Mouse (Mus musculus): Measurements from ENCODE around the gene Grm1. TPM values are rescaled to one million over a fixed set of nuclear protein-coding genes. Genes with fewer than 3 reads are reported as not detected.

Grm1 gene
- total RNA-seq, 2 experiments from 2014 or later, result 42.5 to 44.5 TPM

- no peak for DNase-seq (ENCODE audit: extremely low spot score in 1 of 2, low spot score in 2 of 2)
- intact Hi-C loops (cut with DNase I), result no loop called here
- TF ChIP-seq CTCF (IDR thresholded peaks at IDR 0.05), result no peak
- H3K27ac ChIP-seq, result no peak overlapping the region
- H3K4me3 ChIP-seq, result no peak overlapping the region
These were observed 215.9 kb downstream of the Grm1 start for GRCm38 (mm10) chr10:10866278-10866677.

GRCm38 (mm10) chr10:10864759-10865158, 217.4 kb downstream of the Grm1 start:
- DNase-seq (ENCODE audit: extremely low spot score in 1 of 2, low spot score in 2 of 2), result no peak
- no peak for TF ChIP-seq CTCF (IDR thresholded peaks at IDR 0.05)
- H3K27ac ChIP-seq, result no peak overlapping the region
- no peak overlapping the region for H3K4me3 ChIP-seq
- intact Hi-C loops (cut with DNase I), result no loop called here

DNA sequence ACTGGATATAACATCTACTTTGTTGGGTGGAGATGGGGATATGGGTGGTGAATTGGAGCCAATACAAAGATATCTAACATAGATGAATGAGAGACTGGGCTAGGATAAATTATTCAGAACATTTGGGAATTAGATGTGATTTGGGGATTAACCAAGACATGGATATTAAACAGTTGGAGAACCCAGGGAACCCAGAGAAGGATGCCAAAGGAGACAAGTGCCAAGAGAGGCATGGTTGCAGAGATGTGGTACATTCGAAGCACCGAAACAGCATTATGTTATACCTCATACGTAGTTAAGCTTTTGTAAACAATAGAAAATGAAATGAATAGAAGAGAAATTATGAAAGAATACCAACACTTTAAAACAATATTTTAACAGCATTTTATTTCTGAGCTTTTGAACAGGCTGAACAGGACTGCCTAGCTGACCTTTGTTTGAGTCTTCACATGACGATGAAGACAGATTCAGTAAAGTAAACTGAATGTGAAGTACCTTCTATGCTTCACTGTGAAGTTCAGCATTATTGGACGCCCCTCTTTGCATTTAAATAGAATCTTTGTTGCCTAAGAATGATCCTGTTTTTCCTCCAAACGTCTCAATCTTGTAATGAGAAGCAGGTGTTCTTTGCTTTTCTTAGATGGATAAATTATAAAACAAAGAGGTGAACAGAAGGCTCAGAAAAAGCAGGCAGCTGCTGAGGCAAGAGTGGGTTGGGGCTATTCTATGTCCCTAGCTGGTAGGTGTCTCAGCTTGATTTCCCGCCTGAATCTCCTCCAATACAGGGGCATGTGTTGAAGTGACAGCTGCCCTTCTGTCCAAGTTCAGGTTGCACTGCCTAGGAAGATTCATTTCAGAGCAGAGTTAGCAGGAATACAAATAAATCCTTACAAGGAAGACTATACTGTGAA, 234.5 kb downstream of the Grm1 start:
- no peak for TF ChIP-seq CTCF (IDR thresholded peaks at IDR 0.05)
- Histone ChIP-seq H3K27ac (no peak overlapping the region), H3K4me3 (no peak overlapping the region)
- intact Hi-C loops (cut with DNase I), result no loop called here
- DNase-seq (ENCODE audit: extremely low spot score in 1 of 2, low spot score in 2 of 2), result no peak

- Histone ChIP-seq H3K27ac (no peak overlapping the region), H3K4me3 (no peak overlapping the region)
- DNase-seq (ENCODE audit: extremely low spot score in 1 of 2, low spot score in 2 of 2), result no peak
- intact Hi-C loops (cut with DNase I), result no loop called here
- TF ChIP-seq CTCF (IDR thresholded peaks at IDR 0.05), result no peak
These were observed 237.0 kb downstream of the Grm1 start for GRCm38 (mm10) chr10:10845059-10845685.

GRCm38 (mm10) chr10:10835406-10835805, 246.8 kb downstream of the Grm1 start:
- Histone ChIP-seq H3K27ac (no peak overlapping the region), H3K4me3 (no peak overlapping the region)
- intact Hi-C loops (cut with DNase I), result no loop called here
- TF ChIP-seq CTCF (IDR thresholded peaks at IDR 0.05), result no peak
- no peak for DNase-seq (ENCODE audit: extremely low spot score in 1 of 2, low spot score in 2 of 2)

DNA sequence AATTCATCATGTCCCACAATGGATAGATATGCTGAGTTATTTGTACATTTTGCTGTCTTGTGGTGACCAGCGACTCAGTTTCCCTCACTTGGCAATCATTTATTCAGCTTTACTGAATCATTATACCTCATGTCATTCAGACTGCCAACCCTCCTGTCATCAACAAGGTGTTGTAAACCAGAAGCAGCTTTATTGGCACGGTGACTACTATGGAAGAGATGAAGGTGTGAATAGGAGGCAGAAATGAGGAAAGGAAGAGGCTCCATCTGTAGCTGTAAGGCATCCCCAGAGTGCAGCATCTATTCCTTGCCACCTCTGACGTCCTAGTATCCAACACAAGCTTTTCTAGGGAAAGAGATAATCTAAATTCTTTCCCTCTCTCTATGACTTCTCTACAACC, 247.3 kb downstream of the Grm1 start:
- Histone ChIP-seq H3K27ac (no peak overlapping the region), H3K4me3 (no peak overlapping the region)
- TF ChIP-seq CTCF (IDR thresholded peaks at IDR 0.05), result no peak
- intact Hi-C loops (cut with DNase I), result no loop called here
- DNase-seq (ENCODE audit: extremely low spot score in 1 of 2, low spot score in 2 of 2), result no peak

DNA sequence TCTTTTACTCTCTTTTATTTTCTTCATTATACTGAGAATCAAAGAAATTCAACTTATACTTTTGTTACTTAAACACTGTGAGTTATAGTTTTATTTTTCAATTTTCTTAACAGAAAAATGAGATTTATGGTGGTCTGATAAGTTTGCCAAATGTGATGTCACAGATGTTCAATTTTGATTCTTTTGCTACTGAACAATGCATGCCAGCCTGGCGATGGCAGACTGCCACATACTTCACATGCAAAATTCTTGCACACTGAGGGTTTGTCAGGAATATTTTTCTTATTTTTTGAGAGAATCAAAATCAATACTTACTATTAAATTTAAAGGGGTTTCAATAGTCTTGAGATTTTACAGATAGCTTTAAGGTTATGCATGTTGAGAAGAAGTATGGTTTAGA, 251.0 kb downstream of the Grm1 start:
- DNase-seq (ENCODE audit: extremely low spot score in 1 of 2, low spot score in 2 of 2), result no peak
- Histone ChIP-seq H3K27ac (no peak overlapping the region), H3K4me3 (no peak overlapping the region)
- TF ChIP-seq CTCF (IDR thresholded peaks at IDR 0.05), result no peak
- intact Hi-C loops (cut with DNase I), result no loop called here

GRCm38 (mm10) chr10:10827308-10827707, 254.8 kb downstream of the Grm1 start:
- DNase-seq (ENCODE audit: extremely low spot score in 1 of 2, low spot score in 2 of 2), result no peak
- no peak overlapping the region for H3K27ac ChIP-seq
- H3K4me3 ChIP-seq, result no peak overlapping the region
- TF ChIP-seq CTCF (IDR thresholded peaks at IDR 0.05), result no peak
- intact Hi-C loops (cut with DNase I), result no loop called here

- intact Hi-C loops (cut with DNase I), result no loop called here
- H3K27ac ChIP-seq, result no peak overlapping the region
- H3K4me3 ChIP-seq, result no peak overlapping the region
- TF ChIP-seq CTCF (IDR thresholded peaks at IDR 0.05), result no peak
- DNase-seq (ENCODE audit: extremely low spot score in 1 of 2, low spot score in 2 of 2), result no peak
These were observed 264.1 kb downstream of the Grm1 start for GRCm38 (mm10) chr10:10818061-10818460.

- DNase-seq (ENCODE audit: extremely low spot score in 1 of 2, low spot score in 2 of 2), result no peak
- TF ChIP-seq CTCF (IDR thresholded peaks at IDR 0.05), result no peak
These were observed 267.4 kb downstream of the Grm1 start for GRCm38 (mm10) chr10:10814631-10815216.

DNA sequence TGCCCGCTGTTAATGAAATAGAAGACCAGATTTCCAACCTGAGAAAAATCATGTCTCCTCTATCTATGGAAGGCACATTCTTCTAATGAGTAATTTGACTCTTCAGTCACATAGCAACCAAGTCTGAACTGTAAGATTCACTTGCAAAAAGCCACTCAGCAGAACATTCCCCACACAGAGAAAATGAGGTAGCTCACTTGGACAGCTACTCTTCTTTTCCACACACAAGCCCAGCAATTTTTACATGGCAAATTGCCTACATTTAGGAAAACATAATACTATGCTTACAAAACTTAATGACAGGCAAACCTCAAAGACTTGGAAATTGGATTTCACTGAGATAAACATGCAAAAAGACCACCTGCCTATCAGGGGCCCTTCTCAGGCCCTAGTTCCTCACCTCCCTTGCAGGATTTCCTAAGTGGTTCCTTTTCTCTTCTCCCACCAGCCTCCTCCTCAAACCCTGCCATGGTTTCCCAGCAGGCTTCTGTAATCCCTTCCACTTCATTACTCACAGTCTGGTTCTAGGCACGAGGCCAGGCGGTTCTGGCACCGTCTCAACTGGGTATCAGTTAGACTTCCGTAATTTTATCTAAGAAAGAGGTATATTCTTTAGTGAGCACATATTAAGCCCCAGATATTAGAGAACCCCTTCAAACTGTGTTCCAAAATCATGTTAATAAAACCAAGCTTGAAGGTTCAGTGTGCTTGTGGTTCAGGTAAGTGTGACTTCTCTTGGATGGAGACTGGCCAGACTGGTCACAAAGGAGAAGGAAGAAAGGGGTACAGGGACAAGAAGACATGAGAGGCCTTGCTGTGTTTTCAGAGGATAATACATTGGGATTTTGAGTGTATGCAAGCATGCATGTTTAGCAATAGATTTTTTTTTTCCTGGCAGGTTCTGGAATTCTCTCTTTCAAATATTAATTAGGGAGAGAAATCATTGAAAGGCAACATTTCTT, 269.1 kb downstream of the Grm1 start:
- intact Hi-C loops (cut with DNase I), result loop anchor here (5.0 kb wide), 1 partner anchor 119 kb away; no protein-coding TSS in a partner anchor
- DNase-seq (ENCODE audit: extremely low spot score in 1 of 2, low spot score in 2 of 2), result peak; percentile 52 to 73
- TF ChIP-seq CTCF (IDR thresholded peaks at IDR 0.05), result no peak
- H3K4me3 ChIP-seq, result no peak overlapping the region
- H3K27ac ChIP-seq, result no peak overlapping the region

More at GRCm38 (mm10) chr10:10814631-10815216, 267.4 kb downstream of the Grm1 start:
- Histone ChIP-seq H3K27ac (no peak overlapping the region), H3K4me3 (no peak overlapping the region)
- intact Hi-C loops (cut with DNase I), result loop anchor here (5.0 kb wide), 1 partner anchor 118 kb away; no protein-coding TSS in a partner anchor

Data from left cerebral cortex, adult 2 months (tissue).